Mouse (Mus musculus) lung, postnatal 0 days (tissue): ENCODE results near the gene Mcidas.

ENCODE experiments used
- CTCF ChIP-seq: IDR thresholded peaks from 2 replicates; pipeline ENCODE4 v1.5.1; 2016; ENCODE audit warnings: antibody characterized with exemption, mild to moderate bottlenecking
- EP300 ChIP-seq: IDR thresholded peaks from 2 replicates; pipeline ENCODE4 v1.6.1; 2016; ENCODE audit warnings: antibody characterized with exemption, mild to moderate bottlenecking, control low read depth

- TF ChIP-seq CTCF, result no peak
- TF ChIP-seq EP300, result no peak
These were observed 28.8 kb downstream of the Mcidas start for GRCm38 (mm10) chr13:113022467-113022866.
